Mouse (Mus musculus) small intestine, adult 2 months (tissue): ENCODE measurements around the gene Nek3. TPM values are rescaled to one million over a fixed set of nuclear protein-coding genes. Genes with fewer than 3 reads are reported as not detected.
"Not testable (repeated sequence)": the region's sequence is repeated elsewhere in the genome, so short reads cannot be mapped to it uniquely, and the experiment has no call there.

Source experiments
- H3K27ac ChIP-seq: fragments of 200-500 bp; 2 replicates; pipeline ENCODE4 v1.5.1; 2012; ENCODE audit warnings: low read depth, low read length, control low read depth, inconsistent platforms; ENCODE audit not compliant: insufficient read depth
- H3K27me3 ChIP-seq: fragments of 200-500 bp; 2 replicates; pipeline ENCODE4 v1.6.1; 2012; ENCODE audit warnings: mild to moderate bottlenecking, moderate library complexity, low read length, inconsistent platforms; ENCODE audit not compliant: control insufficient read depth, insufficient read depth
- H3K36me3 ChIP-seq: fragments of 200-500 bp; 2 replicates; pipeline ENCODE4 v1.6.1; 2012; ENCODE audit warnings: mild to moderate bottlenecking, low read length, control low read depth, inconsistent platforms; ENCODE audit not compliant: control insufficient read depth, insufficient read depth
- H3K4me1 ChIP-seq: fragments of 200-500 bp; 2 replicates; pipeline ENCODE4 v1.6.1; 2012; ENCODE audit warnings: low read length, inconsistent platforms, mixed read lengths; ENCODE audit not compliant: control insufficient read depth, insufficient read depth, insufficient read length
- H3K4me3 ChIP-seq: fragments of 200-500 bp; 2 replicates; pipeline ENCODE4 v1.5.1; 2012; ENCODE audit warnings: low read depth, mild to moderate bottlenecking, control low read depth, inconsistent platforms, low read length, moderate library complexity
- CTCF ChIP-seq: fragments of 200-500 bp; IDR thresholded peaks from 2 replicates; pipeline ENCODE4 v1.5.1; 2012; ENCODE audit warnings: low read depth, mild to moderate bottlenecking, control low read depth, inconsistent platforms, low read length, moderate library complexity, mixed read lengths; ENCODE audit not compliant: insufficient replicate concordance, insufficient read length; ENCODE audit errors: extremely low read depth
- POLR2A ChIP-seq: fragments of 200-500 bp; IDR thresholded peaks from 2 replicates; pipeline ENCODE4 v1.6.1; 2012; ENCODE audit warnings: low read depth, mild to moderate bottlenecking, control low read depth, inconsistent platforms, low read length, moderate library complexity
- WGBS: fragments of 180-500 bp; shearing (Covaris S2); methylation state at CpG from one replicate; pipeline ENCODE4 v1.1.7; 2018; 5-methylcytosine and 5-hydroxymethylcytosine counted together
- polyA plus RNA-seq: library from polyadenylated mRNA; depleted of rRNA; stranded (reverse); fragments of >200 nt; gene quantifications from 2 replicates; pipeline ENCODE4 v1.2.3, GENCODE M21; 2012

The Nek3 gene
- polyA plus RNA-seq, 1 experiment, result 3.2 TPM

DNA sequence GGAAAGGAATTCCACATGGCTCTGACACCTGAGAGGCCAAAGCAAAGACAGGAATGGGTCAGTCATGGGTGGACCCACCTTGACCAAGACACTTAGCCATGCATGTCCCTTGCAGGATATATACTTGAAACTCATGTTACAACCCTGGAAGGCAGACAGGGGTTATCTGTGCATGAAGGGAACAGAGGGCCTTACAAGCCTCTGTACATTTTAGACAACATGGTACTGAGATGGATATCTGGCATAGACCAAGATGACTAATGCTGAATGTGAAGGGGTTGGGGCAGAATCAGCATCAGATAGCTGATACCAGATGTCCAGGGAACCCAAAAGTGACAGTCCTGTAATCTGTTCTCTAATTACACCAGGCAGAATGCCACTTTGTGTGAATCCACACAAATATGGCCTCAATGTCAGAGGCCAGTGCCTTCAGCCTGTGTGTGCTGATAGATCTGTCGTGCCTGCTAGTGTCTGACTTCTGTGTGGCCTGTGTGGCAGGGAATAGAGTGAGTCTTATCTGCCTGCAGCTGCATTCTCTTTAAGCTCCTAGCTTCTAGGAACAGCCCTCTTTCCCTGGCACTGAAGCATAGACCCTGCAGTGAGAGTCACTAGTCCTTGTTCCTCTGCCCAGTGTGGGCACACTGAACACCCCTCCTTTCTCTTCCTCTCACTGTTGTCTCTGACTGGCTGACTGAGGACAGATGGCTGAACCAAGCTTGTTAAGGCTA, 22.3 kb downstream of the Nek3 start:
- whole genome bisulfite sequencing, result 89% methylated on average over 1 of the region's 1 CpGs
- TF ChIP-seq POLR2A (no peak), CTCF (no peak)
- no peaks in the 10 kb centered on the region for H3K4me1 ChIP-seq

DNA sequence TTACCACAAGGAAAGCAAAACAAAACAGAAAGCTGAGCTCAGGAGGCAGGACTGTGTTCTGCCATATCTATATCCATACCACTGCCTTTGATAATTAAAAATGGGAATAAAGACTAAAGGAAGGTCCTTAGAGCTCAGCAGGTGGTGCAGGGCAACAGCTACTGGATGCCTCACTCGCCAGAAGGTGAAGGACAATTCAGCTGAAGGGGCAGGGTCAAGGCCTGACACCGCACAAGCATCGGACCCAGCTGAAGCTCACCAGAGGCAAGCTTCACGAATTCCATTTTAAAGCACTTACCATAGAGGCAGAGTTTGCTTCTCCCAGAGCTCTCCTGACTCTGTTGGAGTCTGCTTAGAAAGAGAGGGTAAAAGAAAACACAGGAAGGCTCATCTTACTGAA, 23.6 kb downstream of the Nek3 start:
- no peaks in the 10 kb centered on the region for H3K4me1 ChIP-seq
- peaks cover 15% of the 10 kb centered on the region for H3K36me3 ChIP-seq
- H3K27ac ChIP-seq, result no peak overlapping the region
- no peaks in the 10 kb centered on the region for H3K27me3 ChIP-seq
- TF ChIP-seq POLR2A (no peak), CTCF (no peak)
- no peak overlapping the region for H3K4me3 ChIP-seq
- WGBS, result 90% methylated on average over 4 of the region's 4 CpGs

More for the DNA sequence above, 22.3 kb downstream of the Nek3 start:
- H3K36me3 ChIP-seq, result peaks cover 22% of the 10 kb centered on the region
- H3K4me3 ChIP-seq, result no peak overlapping the region
- H3K27ac ChIP-seq, result no peak overlapping the region
- H3K27me3 ChIP-seq, result no peaks in the 10 kb centered on the region

DNA sequence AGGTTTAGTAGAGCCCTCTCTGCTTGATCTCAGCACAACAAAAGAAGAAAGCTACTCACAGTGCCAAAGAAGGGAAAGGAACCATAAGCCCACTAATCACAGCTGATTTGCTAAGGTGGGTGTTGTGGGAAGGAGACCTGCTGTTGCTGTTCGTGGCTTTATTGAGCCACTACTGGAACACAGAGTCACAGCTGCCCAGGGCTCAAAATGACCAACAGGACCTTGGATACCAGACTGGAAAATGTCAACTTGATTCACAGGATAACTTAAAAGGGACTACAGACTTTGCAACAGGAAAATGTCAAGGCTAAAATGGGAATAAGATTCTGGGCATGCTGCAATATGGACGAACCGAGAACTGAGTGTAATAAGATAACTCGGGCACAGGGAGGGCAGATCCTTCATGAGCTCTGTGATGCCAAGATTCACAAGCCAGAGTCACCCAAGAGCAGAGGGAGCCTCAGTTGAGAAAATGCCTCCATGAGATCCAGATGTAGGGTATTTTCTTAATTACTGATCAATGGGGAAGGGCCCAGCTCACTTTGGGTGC, 24.3 kb downstream of the Nek3 start:
- H3K27me3 ChIP-seq, result no peaks in the 10 kb centered on the region
- H3K27ac ChIP-seq, result no peak overlapping the region
- H3K36me3 ChIP-seq, result peaks cover 13% of the 10 kb centered on the region
- H3K4me1 ChIP-seq, result no peaks in the 10 kb centered on the region
- WGBS, result 93% methylated on average over 4 of the region's 4 CpGs
- TF ChIP-seq POLR2A (no peak), CTCF (no peak)
- no peak overlapping the region for H3K4me3 ChIP-seq

DNA sequence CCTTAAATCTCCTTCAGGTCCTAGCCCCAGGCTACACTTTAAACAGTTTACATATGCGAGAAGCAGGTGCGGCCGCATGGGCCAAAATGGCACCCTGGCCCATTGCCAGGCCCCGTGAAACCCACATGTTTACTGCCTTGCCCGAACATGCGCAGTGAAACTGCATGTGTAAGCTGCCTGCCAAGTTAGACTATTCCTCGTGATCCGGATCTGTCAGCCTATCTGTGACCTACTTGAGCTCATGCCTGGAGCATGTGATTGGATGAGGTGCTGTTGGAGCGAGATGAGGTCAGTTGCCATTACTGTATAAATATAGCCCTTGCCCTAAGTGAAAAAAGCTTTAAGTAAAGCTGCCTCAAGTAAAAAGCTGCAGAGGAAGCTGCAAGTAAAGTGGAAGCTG, 29.8 kb downstream of the Nek3 start:
- not testable (repeated sequence) for H3K4me3 ChIP-seq, H3K27me3 ChIP-seq, H3K4me1 ChIP-seq, H3K36me3 ChIP-seq
- WGBS, result 30% methylated on average over 9 of the region's 9 CpGs
- peak overlapping the region; percentile 58; the same call in 1 of the 2 replicates for H3K27ac ChIP-seq

DNA sequence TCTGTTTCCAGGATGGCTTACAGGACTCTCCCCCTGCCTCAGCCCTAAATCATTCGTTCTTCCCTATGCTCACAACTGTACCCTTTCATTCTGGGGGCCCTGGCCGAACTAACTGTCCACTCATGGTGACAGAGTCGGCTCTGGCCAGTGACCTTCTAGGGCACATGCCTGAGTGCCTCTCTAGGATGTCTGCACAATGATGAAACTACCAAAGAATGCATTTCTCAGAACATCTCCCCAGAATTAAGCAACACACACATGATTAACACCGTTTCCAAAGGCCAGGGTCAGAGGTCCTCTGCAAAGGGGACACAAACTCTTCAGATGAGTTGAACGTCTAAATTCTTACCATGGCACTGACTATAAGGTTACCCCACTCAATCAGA, 31.5 kb downstream of the Nek3 start:
- Histone ChIP-seq H3K4me1 (peaks cover 7% of the 10 kb centered on the region; the same call in 1 of the 2 replicates), H3K4me3 (no peak overlapping the region), H3K36me3 (no peaks in the 10 kb centered on the region), H3K27ac (no peak overlapping the region), H3K27me3 (no peaks in the 10 kb centered on the region)
- TF ChIP-seq POLR2A, result no peak
- TF ChIP-seq CTCF, result no peak
- WGBS, result 89% methylated on average over 5 of the region's 5 CpGs

DNA sequence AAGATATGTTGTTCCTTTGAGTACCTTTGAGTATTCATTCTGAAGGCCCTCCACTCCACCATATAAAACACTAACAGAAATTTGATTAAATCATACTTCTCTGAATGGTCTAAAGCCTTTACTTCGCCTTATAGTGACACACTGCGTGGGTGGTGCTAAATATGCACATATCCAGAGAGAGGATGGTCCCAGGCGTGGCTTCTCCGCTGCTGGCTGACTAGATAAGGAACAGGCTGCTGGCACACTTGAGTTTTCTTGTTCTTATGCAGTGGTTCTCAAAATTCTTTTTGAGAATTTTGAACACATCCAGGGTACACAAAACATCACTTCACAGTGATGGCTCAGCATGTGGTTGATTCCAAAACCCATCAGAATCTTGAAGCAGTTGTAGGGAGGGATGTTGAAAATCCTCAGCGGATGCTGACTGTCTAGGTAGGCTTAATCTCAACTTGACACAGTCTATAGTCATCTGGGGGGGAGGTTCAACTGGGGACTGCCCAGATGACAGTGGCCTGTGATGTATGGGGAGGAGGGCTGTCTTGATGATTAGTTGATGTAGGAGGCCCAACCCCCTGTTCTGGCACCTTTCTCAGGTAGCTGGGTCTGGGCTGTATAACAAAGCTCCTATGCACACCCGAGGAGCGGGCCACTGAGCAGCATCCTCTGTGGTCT, 32.0 kb downstream of the Nek3 start:
- no peak overlapping the region for H3K4me3 ChIP-seq
- no peaks in the 10 kb centered on the region for H3K27me3 ChIP-seq
- H3K4me1 ChIP-seq, result peaks cover 7% of the 10 kb centered on the region; the same call in 1 of the 2 replicates
- TF ChIP-seq POLR2A (no peak), CTCF (no peak)
- 90% methylated on average over 7 of the region's 7 CpGs for WGBS
- H3K36me3 ChIP-seq, result peaks cover 1% of the 10 kb centered on the region
- H3K27ac ChIP-seq, result no peak overlapping the region

DNA sequence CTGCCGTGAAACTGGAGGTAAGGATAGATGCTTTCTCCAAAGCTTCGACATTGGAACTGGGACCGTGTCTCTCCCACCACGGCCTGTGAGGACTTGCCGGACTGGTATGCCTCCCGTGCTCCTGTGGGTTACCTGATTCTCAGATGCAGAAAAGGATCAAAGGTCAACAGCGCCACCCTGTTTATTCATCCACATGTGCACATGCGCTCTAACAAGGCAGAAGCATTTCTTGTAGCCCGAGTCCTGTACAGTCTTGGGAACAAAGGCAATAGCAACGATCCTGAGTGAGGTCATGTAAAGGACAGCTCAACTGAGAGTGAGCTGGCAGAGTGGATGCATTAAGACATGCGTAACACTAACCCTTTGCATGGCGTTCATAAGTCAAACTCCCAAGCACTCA, 34.2 kb downstream of the Nek3 start:
- WGBS, result 33% methylated on average over 12 of the region's 12 CpGs
- no peaks in the 10 kb centered on the region for H3K27me3 ChIP-seq
- H3K4me1 ChIP-seq, result peaks cover 7% of the 10 kb centered on the region; the same call in 1 of the 2 replicates
- peak overlapping the region; percentile 3; the same call in 1 of the 2 replicates for H3K27ac ChIP-seq
- TF ChIP-seq POLR2A (no peak), CTCF (no peak)
- peaks cover 13% of the 10 kb centered on the region for H3K36me3 ChIP-seq
- H3K4me3 ChIP-seq, result no peak overlapping the region
